Mouse (Mus musculus) liver, adult 2 months (tissue): ENCODE measurements around the gene Fat2.

ENCODE experiments used
- CTCF ChIP-seq: fragments of 200-500 bp; IDR thresholded peaks from 2 replicates; pipeline ENCODE4 v1.5.1; 2011; ENCODE audit warnings: low read depth, low read length, control low read depth
- POLR2A ChIP-seq: fragments of 200-500 bp; IDR thresholded peaks from 2 replicates; pipeline ENCODE4 v1.6.1; 2011; ENCODE audit warnings: low read length, control low read depth; ENCODE audit not compliant: insufficient read depth; ENCODE audit errors: extremely low read depth

- TF ChIP-seq CTCF (no peak), POLR2A (no peak)
These were observed 118.5 kb downstream of the Fat2 start for GRCm38 (mm10) chr11:55217880-55218279.
